Mouse (Mus musculus): ENCODE results near the gene Arl8a. TPM values are rescaled to one million over a fixed set of nuclear protein-coding genes. Genes with fewer than 3 reads are reported as not detected.

Arl8a gene
- polyA plus RNA-seq, 1 experiment from 2014 or later: 68.8 TPM

- no peak overlapping the region for H3K9ac ChIP-seq (ENCODE audit: low read depth, low read length)
- no peak overlapping the region for H3K27ac ChIP-seq (ENCODE audit: low read depth, low read length)
- H3K36me3 ChIP-seq (ENCODE audit: control insufficient read depth, insufficient read depth): no peaks in the 10 kb centered on the region
- H3K4me1 ChIP-seq (replicated peaks; ENCODE audit: control insufficient read depth, insufficient read depth, low read length): no peaks in the 10 kb centered on the region
- no peaks in the 10 kb centered on the region for H3K9me3 ChIP-seq (ENCODE audit: control insufficient read depth)
- no peak overlapping the region for H3K4me2 ChIP-seq (replicated peaks; ENCODE audit: low read depth)
- WGBS: 64% methylated on average over 2 of the region's 2 CpGs
- no peak for TF ChIP-seq CTCF (IDR thresholded peaks at IDR 0.05; ENCODE audit: low read depth)
- 0 out of 2 replicates have a peak, but pooled peaks cover 2% of the 10 kb centered on the region for H3K27me3 ChIP-seq (replicated peaks; ENCODE audit: control insufficient read depth, insufficient read depth, low read length)
- H3K4me3 ChIP-seq (ENCODE audit: low read depth, low read length): no peak overlapping the region
- no peak for ATAC-seq
Observed at GRCm38 (mm10) chr1:135139906-135140305, 6.7 kb upstream of the Arl8a start.

- no peak overlapping the region for H3K4me3 ChIP-seq (ENCODE audit: low read depth, low read length)
- H3K4me1 ChIP-seq (replicated peaks; ENCODE audit: control insufficient read depth, insufficient read depth, low read length): no peaks in the 10 kb centered on the region
- H3K27me3 ChIP-seq (replicated peaks; ENCODE audit: control insufficient read depth, insufficient read depth, low read length): peaks cover 2% of the 10 kb centered on the region; the same call in 1 of the 2 replicates
- no peaks in the 10 kb centered on the region for H3K9me3 ChIP-seq (ENCODE audit: control insufficient read depth)
- 58% methylated on average over 2 of the region's 2 CpGs for WGBS
- TF ChIP-seq CTCF (IDR thresholded peaks at IDR 0.05; ENCODE audit: low read depth): no peak
- no peaks in the 10 kb centered on the region for H3K36me3 ChIP-seq (ENCODE audit: control insufficient read depth, insufficient read depth)
- ATAC-seq: no peak
- H3K27ac ChIP-seq (ENCODE audit: low read depth, low read length): no peak overlapping the region
- H3K4me2 ChIP-seq (replicated peaks; ENCODE audit: low read depth): no peak overlapping the region
- no peak overlapping the region for H3K9ac ChIP-seq (ENCODE audit: low read depth, low read length)
Observed at GRCm38 (mm10) chr1:135142452-135142851, 4.2 kb upstream of the Arl8a start.

- Histone ChIP-seq H3K4me2 (replicated peaks; ENCODE audit: low read depth) (no peak overlapping the region), H3K27me3 (replicated peaks; ENCODE audit: control insufficient read depth, insufficient read depth, low read length) (peaks cover 2% of the 10 kb centered on the region; the same call in 1 of the 2 replicates), H3K9ac (ENCODE audit: low read depth, low read length) (no peak overlapping the region), H3K4me3 (ENCODE audit: low read depth, low read length) (no peak overlapping the region), H3K27ac (ENCODE audit: low read depth, low read length) (no peak overlapping the region), H3K9me3 (ENCODE audit: control insufficient read depth) (no peaks in the 10 kb centered on the region), H3K4me1 (replicated peaks; ENCODE audit: control insufficient read depth, insufficient read depth, low read length) (peaks cover 5% of the 10 kb centered on the region), H3K36me3 (ENCODE audit: control insufficient read depth, insufficient read depth) (no peaks in the 10 kb centered on the region)
- WGBS: 83% methylated on average over 2 of the region's 2 CpGs
- no peak for TF ChIP-seq CTCF (IDR thresholded peaks at IDR 0.05; ENCODE audit: low read depth)
- ATAC-seq: no peak
Observed at GRCm38 (mm10) chr1:135143940-135144339, 2.7 kb upstream of the Arl8a start.

- Histone ChIP-seq H3K36me3 (ENCODE audit: control insufficient read depth, insufficient read depth) (0 out of 2 replicates have a peak, but pooled peaks cover 4% of the 10 kb centered on the region), H3K9me3 (ENCODE audit: control insufficient read depth) (no peaks in the 10 kb centered on the region), H3K9ac (ENCODE audit: low read depth, low read length) (peak overlapping the region; percentile 95), H3K27ac (ENCODE audit: low read depth, low read length) (peak overlapping the region; percentile 89), H3K27me3 (replicated peaks; ENCODE audit: control insufficient read depth, insufficient read depth, low read length) (peaks cover 2% of the 10 kb centered on the region; the same call in 1 of the 2 replicates), H3K4me2 (replicated peaks; ENCODE audit: low read depth) (peak overlapping the region; percentile 80), H3K4me3 (ENCODE audit: low read depth, low read length) (peak overlapping the region; percentile 90), H3K4me1 (replicated peaks; ENCODE audit: control insufficient read depth, insufficient read depth, low read length) (peaks cover 8% of the 10 kb centered on the region)
- peak; percentile 74 for ATAC-seq
- whole genome bisulfite sequencing: under 1% methylated on average over 68 of the region's 69 CpGs
- TF ChIP-seq CTCF (IDR thresholded peaks at IDR 0.05; ENCODE audit: low read depth): no peak
Observed at GRCm38 (mm10) chr1:135146946-135147701, 500 bp downstream of the Arl8a start.

GRCm38 (mm10) chr1:135147702-135148058, 1.1 kb downstream of the Arl8a start:
- H3K4me2 ChIP-seq (replicated peaks; ENCODE audit: low read depth): peak overlapping the region; percentile 80
- peaks cover 2% of the 10 kb centered on the region; the same call in 1 of the 2 replicates for H3K27me3 ChIP-seq (replicated peaks; ENCODE audit: control insufficient read depth, insufficient read depth, low read length)
- 12% methylated on average over 7 of the region's 7 CpGs for WGBS
- peaks cover 4% of the 10 kb centered on the region; the same call in 1 of the 2 replicates for H3K36me3 ChIP-seq (ENCODE audit: control insufficient read depth, insufficient read depth)
- peak overlapping the region; percentile 90 for H3K4me3 ChIP-seq (ENCODE audit: low read depth, low read length)
- TF ChIP-seq CTCF (IDR thresholded peaks at IDR 0.05; ENCODE audit: low read depth): no peak
- no peak; the same call in 1 of the 2 replicates for ATAC-seq
- peak overlapping the region; percentile 89; the same call in 1 of the 2 replicates for H3K27ac ChIP-seq (ENCODE audit: low read depth, low read length)
- H3K9ac ChIP-seq (ENCODE audit: low read depth, low read length): peak overlapping the region; percentile 95
- H3K9me3 ChIP-seq (ENCODE audit: control insufficient read depth): no peaks in the 10 kb centered on the region
- peaks cover 8% of the 10 kb centered on the region for H3K4me1 ChIP-seq (replicated peaks; ENCODE audit: control insufficient read depth, insufficient read depth, low read length)

GRCm38 (mm10) chr1:135148476-135148875, 1.9 kb downstream of the Arl8a start:
- TF ChIP-seq CTCF (IDR thresholded peaks at IDR 0.05; ENCODE audit: low read depth): no peak
- WGBS: 77% methylated on average over 4 of the region's 4 CpGs
- H3K36me3 ChIP-seq (ENCODE audit: control insufficient read depth, insufficient read depth): peaks cover 4% of the 10 kb centered on the region; the same call in 1 of the 2 replicates
- 0 out of 2 replicates have a peak overlapping the region, but pooled peaks have one; percentile 95 for H3K9ac ChIP-seq (ENCODE audit: low read depth, low read length)
- peak overlapping the region; percentile 90; the same call in 1 of the 2 replicates for H3K4me3 ChIP-seq (ENCODE audit: low read depth, low read length)
- ATAC-seq: no peak
- H3K4me2 ChIP-seq (replicated peaks; ENCODE audit: low read depth): peak overlapping the region; percentile 80
- H3K27me3 ChIP-seq (replicated peaks; ENCODE audit: control insufficient read depth, insufficient read depth, low read length): peaks cover 2% of the 10 kb centered on the region; the same call in 1 of the 2 replicates
- H3K27ac ChIP-seq (ENCODE audit: low read depth, low read length): no peak overlapping the region; the same call in 1 of the 2 replicates
- H3K9me3 ChIP-seq (ENCODE audit: control insufficient read depth): no peaks in the 10 kb centered on the region
- peaks cover 8% of the 10 kb centered on the region for H3K4me1 ChIP-seq (replicated peaks; ENCODE audit: control insufficient read depth, insufficient read depth, low read length)
